Mouse (Mus musculus): ENCODE measurements around the gene Ppm1h. TPM values are rescaled to one million over a fixed set of nuclear protein-coding genes. Genes with fewer than 3 reads are reported as not detected.

Ppm1h gene
- polyA plus RNA-seq, 1 experiment from 2014 or later, result 1.8 TPM

GRCm38 (mm10) chr10:122743361-122743760, 64.8 kb downstream of the Ppm1h start:
- no peaks in the 10 kb centered on the region for H3K36me3 ChIP-seq (ENCODE audit: control insufficient read depth, insufficient read depth, low read length)
- no peak for DNase-seq (ENCODE audit: low spot score)
- H3K27ac ChIP-seq (ENCODE audit: low read depth, low read length), result no peak overlapping the region
- no peak overlapping the region for H3K4me3 ChIP-seq (ENCODE audit: low read depth, low read length)
- WGBS, result 95% methylated on average over 2 of the region's 2 CpGs
- no peak for ATAC-seq (replicated peaks; ENCODE audit: low FRiP score)
- no peaks in the 10 kb centered on the region for H3K4me1 ChIP-seq (replicated peaks; ENCODE audit: control insufficient read depth, insufficient read depth, low read length)
- no peaks in the 10 kb centered on the region for H3K27me3 ChIP-seq (replicated peaks; ENCODE audit: control insufficient read depth, insufficient read depth, low read length)
- H3K9me3 ChIP-seq (ENCODE audit: control insufficient read depth, low read length), result no peaks in the 10 kb centered on the region
- H3K4me2 ChIP-seq, result no peak overlapping the region
- no peak overlapping the region for H3K9ac ChIP-seq (ENCODE audit: low read depth, low read length)

DNA sequence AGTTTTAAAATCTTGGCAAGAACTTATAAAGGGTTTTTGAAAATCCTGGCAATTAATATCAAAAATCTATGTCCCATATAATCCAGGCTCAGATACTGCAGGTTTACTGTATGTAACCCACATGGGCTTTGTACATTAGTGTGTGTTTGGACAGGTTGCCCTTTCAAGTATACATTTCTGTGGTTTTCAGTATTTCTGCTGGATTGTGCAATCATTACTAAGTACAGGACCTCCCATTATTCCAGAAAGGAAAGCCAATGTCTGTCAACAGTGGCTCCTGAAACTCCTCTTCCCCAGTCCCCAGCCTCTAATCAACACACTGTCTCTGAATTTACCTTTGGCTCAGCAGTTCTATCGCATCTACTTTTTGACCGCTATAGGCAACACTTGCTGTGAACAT, 66.4 kb downstream of the Ppm1h start:
- DNase-seq (ENCODE audit: low spot score) (no peak), ATAC-seq (replicated peaks; ENCODE audit: low FRiP score) (no peak)
- Histone ChIP-seq H3K9me3 (ENCODE audit: control insufficient read depth, low read length) (no peaks in the 10 kb centered on the region), H3K27me3 (replicated peaks; ENCODE audit: control insufficient read depth, insufficient read depth, low read length) (no peaks in the 10 kb centered on the region), H3K4me1 (replicated peaks; ENCODE audit: control insufficient read depth, insufficient read depth, low read length) (no peaks in the 10 kb centered on the region), H3K4me3 (ENCODE audit: low read depth, low read length) (no peak overlapping the region), H3K9ac (ENCODE audit: low read depth, low read length) (no peak overlapping the region), H3K27ac (ENCODE audit: low read depth, low read length) (no peak overlapping the region), H3K4me2 (no peak overlapping the region), H3K36me3 (ENCODE audit: control insufficient read depth, insufficient read depth, low read length) (no peaks in the 10 kb centered on the region)
- 91% methylated on average over 2 of the region's 2 CpGs for WGBS

- 72% methylated on average over 7 of the region's 7 CpGs for WGBS
Observed at GRCm38 (mm10) chr10:122746211-122746610, 67.6 kb downstream of the Ppm1h start.

GRCm38 (mm10) chr10:122747151-122747925, 68.8 kb downstream of the Ppm1h start:
- Histone ChIP-seq H3K4me1 (replicated peaks; ENCODE audit: control insufficient read depth, insufficient read depth, low read length) (no peaks in the 10 kb centered on the region), H3K27me3 (replicated peaks; ENCODE audit: control insufficient read depth, insufficient read depth, low read length) (no peaks in the 10 kb centered on the region), H3K27ac (ENCODE audit: low read depth, low read length) (no peak overlapping the region), H3K4me3 (ENCODE audit: low read depth, low read length) (no peak overlapping the region), H3K4me2 (no peak overlapping the region), H3K9ac (ENCODE audit: low read depth, low read length) (no peak overlapping the region), H3K9me3 (ENCODE audit: control insufficient read depth, low read length) (no peaks in the 10 kb centered on the region), H3K36me3 (ENCODE audit: control insufficient read depth, insufficient read depth, low read length) (no peaks in the 10 kb centered on the region)
- ATAC-seq (replicated peaks; ENCODE audit: low FRiP score) (no peak), DNase-seq (ENCODE audit: low spot score) (no peak)
- 81% methylated on average over 11 of the region's 11 CpGs for WGBS

More at GRCm38 (mm10) chr10:122746211-122746610, 67.6 kb downstream of the Ppm1h start:
- H3K36me3 ChIP-seq (ENCODE audit: control insufficient read depth, insufficient read depth, low read length), result no peaks in the 10 kb centered on the region
- no peak overlapping the region for H3K9ac ChIP-seq (ENCODE audit: low read depth, low read length)
- H3K27ac ChIP-seq (ENCODE audit: low read depth, low read length), result no peak overlapping the region
- H3K9me3 ChIP-seq (ENCODE audit: control insufficient read depth, low read length), result no peaks in the 10 kb centered on the region
- no peak for ATAC-seq (replicated peaks; ENCODE audit: low FRiP score)
- no peaks in the 10 kb centered on the region for H3K27me3 ChIP-seq (replicated peaks; ENCODE audit: control insufficient read depth, insufficient read depth, low read length)
- no peak overlapping the region for H3K4me2 ChIP-seq
- no peak overlapping the region for H3K4me3 ChIP-seq (ENCODE audit: low read depth, low read length)
- DNase-seq (ENCODE audit: low spot score), result no peak
- H3K4me1 ChIP-seq (replicated peaks; ENCODE audit: control insufficient read depth, insufficient read depth, low read length), result no peaks in the 10 kb centered on the region

- H3K27ac ChIP-seq (ENCODE audit: low read depth, low read length), result no peak overlapping the region
- no peaks in the 10 kb centered on the region for H3K9me3 ChIP-seq (ENCODE audit: control insufficient read depth, low read length)
- DNase-seq (ENCODE audit: low spot score), result no peak
- H3K36me3 ChIP-seq (ENCODE audit: control insufficient read depth, insufficient read depth, low read length), result no peaks in the 10 kb centered on the region
- 81% methylated on average over 4 of the region's 4 CpGs for WGBS
- no peaks in the 10 kb centered on the region for H3K4me1 ChIP-seq (replicated peaks; ENCODE audit: control insufficient read depth, insufficient read depth, low read length)
- no peaks in the 10 kb centered on the region for H3K27me3 ChIP-seq (replicated peaks; ENCODE audit: control insufficient read depth, insufficient read depth, low read length)
- no peak overlapping the region for H3K4me2 ChIP-seq
- no peak overlapping the region for H3K9ac ChIP-seq (ENCODE audit: low read depth, low read length)
- H3K4me3 ChIP-seq (ENCODE audit: low read depth, low read length), result no peak overlapping the region
- ATAC-seq (replicated peaks; ENCODE audit: low FRiP score), result no peak
Observed at GRCm38 (mm10) chr10:122748361-122748951, 69.9 kb downstream of the Ppm1h start.

DNA sequence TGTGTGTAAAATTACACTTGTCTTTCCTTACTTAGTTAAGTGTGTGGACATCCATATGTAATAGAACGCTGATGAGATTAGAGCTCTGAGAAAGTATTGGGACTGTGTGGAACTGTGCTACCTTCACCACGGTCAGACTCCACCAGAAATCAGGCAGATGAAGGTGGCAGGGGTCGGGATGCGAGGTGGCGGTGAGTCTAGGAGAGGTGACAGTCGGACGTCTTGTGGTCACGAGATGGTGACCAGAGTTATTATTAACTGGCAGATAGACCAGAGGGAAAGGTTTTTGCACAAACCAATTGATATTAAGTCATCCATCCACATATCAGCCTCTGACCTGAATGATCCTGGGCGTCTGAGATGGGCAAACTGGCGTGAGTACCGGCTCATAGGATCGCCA, 70.5 kb downstream of the Ppm1h start:
- Histone ChIP-seq H3K4me2 (no peak overlapping the region), H3K27ac (ENCODE audit: low read depth, low read length) (no peak overlapping the region), H3K9me3 (ENCODE audit: control insufficient read depth, low read length) (no peaks in the 10 kb centered on the region), H3K27me3 (replicated peaks; ENCODE audit: control insufficient read depth, insufficient read depth, low read length) (no peaks in the 10 kb centered on the region), H3K4me1 (replicated peaks; ENCODE audit: control insufficient read depth, insufficient read depth, low read length) (no peaks in the 10 kb centered on the region), H3K9ac (ENCODE audit: low read depth, low read length) (no peak overlapping the region), H3K36me3 (ENCODE audit: control insufficient read depth, insufficient read depth, low read length) (no peaks in the 10 kb centered on the region), H3K4me3 (ENCODE audit: low read depth, low read length) (no peak overlapping the region)
- DNase-seq (ENCODE audit: low spot score), result no peak
- no peak for ATAC-seq (replicated peaks; ENCODE audit: low FRiP score)
- WGBS, result 88% methylated on average over 12 of the region's 12 CpGs

GRCm38 (mm10) chr10:122749876-122750275, 71.3 kb downstream of the Ppm1h start:
- H3K4me1 ChIP-seq (replicated peaks; ENCODE audit: control insufficient read depth, insufficient read depth, low read length), result no peaks in the 10 kb centered on the region
- no peak overlapping the region for H3K9ac ChIP-seq (ENCODE audit: low read depth, low read length)
- DNase-seq (ENCODE audit: low spot score) (no peak), ATAC-seq (replicated peaks; ENCODE audit: low FRiP score) (no peak)
- no peak overlapping the region for H3K27ac ChIP-seq (ENCODE audit: low read depth, low read length)
- no peak overlapping the region for H3K4me2 ChIP-seq
- 82% methylated on average over 7 of the region's 7 CpGs for WGBS
- no peaks in the 10 kb centered on the region for H3K9me3 ChIP-seq (ENCODE audit: control insufficient read depth, low read length)
- H3K27me3 ChIP-seq (replicated peaks; ENCODE audit: control insufficient read depth, insufficient read depth, low read length), result no peaks in the 10 kb centered on the region
- no peak overlapping the region for H3K4me3 ChIP-seq (ENCODE audit: low read depth, low read length)
- H3K36me3 ChIP-seq (ENCODE audit: control insufficient read depth, insufficient read depth, low read length), result no peaks in the 10 kb centered on the region

DNA sequence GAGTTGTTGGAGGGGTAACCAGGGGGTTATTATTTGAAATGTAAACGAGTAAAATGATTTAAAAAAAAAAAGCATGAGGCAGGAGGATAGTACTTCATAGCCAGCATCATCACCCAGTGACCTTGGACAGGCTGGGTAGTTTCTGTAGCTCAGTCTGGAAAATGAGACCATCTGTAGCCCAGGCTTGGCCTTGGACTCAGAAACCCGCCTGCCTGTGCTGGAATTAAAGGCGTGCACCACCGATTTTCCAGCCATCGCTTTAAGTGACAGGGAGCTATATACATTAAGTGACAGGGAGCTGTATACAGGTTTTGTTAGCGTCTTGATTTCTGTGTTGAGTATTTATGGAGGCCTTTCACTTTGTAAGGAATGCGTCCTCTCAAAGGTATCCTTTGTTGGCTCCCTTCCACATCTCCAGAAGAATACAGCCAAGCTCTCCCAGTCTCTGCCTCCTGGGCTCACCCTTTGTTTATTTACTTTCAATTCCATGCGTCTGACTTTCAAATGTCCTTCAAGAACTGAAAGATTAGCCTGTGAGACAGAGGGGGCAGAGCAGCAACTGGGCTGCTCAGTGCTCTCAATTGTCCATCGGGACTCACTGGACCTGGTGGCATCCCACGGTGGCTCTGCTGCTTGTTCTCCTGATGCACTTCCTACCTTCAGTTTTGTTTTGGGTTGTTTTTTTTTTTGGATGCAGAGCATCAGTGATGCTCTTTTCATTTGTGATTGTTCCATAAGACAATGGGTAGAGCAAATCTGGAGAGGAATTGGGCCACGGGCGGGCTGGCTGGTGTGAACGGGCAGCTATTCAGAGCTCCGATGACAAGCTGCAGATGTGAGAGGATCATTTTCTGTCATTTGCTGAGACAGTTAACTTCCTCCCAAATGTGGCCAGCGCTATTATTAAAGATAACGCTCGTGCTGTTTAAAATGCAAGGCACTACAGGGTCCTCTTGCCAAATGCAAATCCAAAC, 74.7 kb downstream of the Ppm1h start:
- DNase-seq (ENCODE audit: low spot score), result no peak
- Histone ChIP-seq H3K4me1 (replicated peaks; ENCODE audit: control insufficient read depth, insufficient read depth, low read length) (no peaks in the 10 kb centered on the region), H3K4me2 (no peak overlapping the region), H3K4me3 (ENCODE audit: low read depth, low read length) (no peak overlapping the region), H3K27me3 (replicated peaks; ENCODE audit: control insufficient read depth, insufficient read depth, low read length) (no peaks in the 10 kb centered on the region), H3K36me3 (ENCODE audit: control insufficient read depth, insufficient read depth, low read length) (no peaks in the 10 kb centered on the region), H3K9me3 (ENCODE audit: control insufficient read depth, low read length) (no peaks in the 10 kb centered on the region), H3K9ac (ENCODE audit: low read depth, low read length) (no peak overlapping the region), H3K27ac (ENCODE audit: low read depth, low read length) (no peak overlapping the region)
- ATAC-seq (replicated peaks; ENCODE audit: low FRiP score), result no peak
- 53% methylated on average over 17 of the region's 17 CpGs for WGBS
